Mouse (Mus musculus) cortical plate, adult 2 months (tissue): ENCODE results near the gene Tas2r144. TPM values are rescaled to one million over a fixed set of nuclear protein-coding genes. Genes with fewer than 3 reads are reported as not detected.

Experiments
- H3K27ac ChIP-seq: fragments of 200-500 bp; 2 replicates; pipeline ENCODE4 v1.5.1; 2012; ENCODE audit warnings: low read length, control low read depth, inconsistent platforms; ENCODE audit not compliant: insufficient read depth
- H3K4me1 ChIP-seq: fragments of 200-500 bp; 2 replicates; pipeline ENCODE4 v1.6.1; 2011; ENCODE audit warnings: low read length; ENCODE audit not compliant: control insufficient read depth, insufficient read depth
- H3K4me3 ChIP-seq: fragments of 200-500 bp; 2 replicates; pipeline ENCODE4 v1.5.1; 2011; ENCODE audit warnings: mild to moderate bottlenecking, low read length, control low read depth; ENCODE audit not compliant: insufficient read depth
- CTCF ChIP-seq: fragments of 200-500 bp; IDR thresholded peaks from 2 replicates; pipeline ENCODE4 v1.5.1; 2011; ENCODE audit warnings: mild to moderate bottlenecking, control low read depth, low read length; ENCODE audit not compliant: insufficient read depth; ENCODE audit errors: extremely low read depth
- POLR2A ChIP-seq: fragments of 200-500 bp; IDR thresholded peaks from 2 replicates; pipeline ENCODE4 v1.6.1; 2011; ENCODE audit warnings: mild to moderate bottlenecking, low read length, control low read depth; ENCODE audit not compliant: insufficient read depth; ENCODE audit errors: extremely low read depth
- polyA plus RNA-seq: library from polyadenylated mRNA; depleted of rRNA; stranded (reverse); fragments of >200 nt; gene quantifications from 2 replicates; pipeline ENCODE4 v1.2.3, GENCODE M21; 2012; rRNA removed

The Tas2r144 gene
- polyA plus RNA-seq = not detected in 2 replicates

GRCm38 (mm10) chr6:42215028-42215427 is at the start of gene Tas2r144:
Tas2r144 (plus strand) TSS chr6:42215328.
- Histone ChIP-seq H3K27ac (no peak within 1 kb of the TSS), H3K4me1 (no peaks in the 10 kb centered on the region), H3K4me3 (no peak within 1 kb of the TSS)
- TF ChIP-seq CTCF (no peak), POLR2A (no peak)

GRCm38 (mm10) chr6:42182462-42182861 is 32.7 kb upstream of the Tas2r144 start:
- no peaks in the 10 kb centered on the region; the same call in 1 of the 2 replicates for H3K4me1 ChIP-seq
- no peak for TF ChIP-seq CTCF
- no peak for TF ChIP-seq POLR2A
- H3K27ac ChIP-seq = peak overlapping the region; percentile 93
- no peak overlapping the region for H3K4me3 ChIP-seq

GRCm38 (mm10) chr6:42186230-42186629 is 28.9 kb upstream of the Tas2r144 start:
- no peak overlapping the region for H3K4me3 ChIP-seq

GRCm38 (mm10) chr6:42197710-42198109 is 17.4 kb upstream of the Tas2r144 start:
- no peak overlapping the region for H3K27ac ChIP-seq
- TF ChIP-seq POLR2A = no peak
- peak; percentile 56; the same call in 1 of the 2 replicates for TF ChIP-seq CTCF
- no peak overlapping the region for H3K4me3 ChIP-seq
- H3K4me1 ChIP-seq = peaks cover 2% of the 10 kb centered on the region; the same call in 1 of the 2 replicates

More at GRCm38 (mm10) chr6:42186230-42186629, 28.9 kb upstream of the Tas2r144 start:
- Histone ChIP-seq H3K27ac (no peak overlapping the region), H3K4me1 (no peaks in the 10 kb centered on the region; the same call in 1 of the 2 replicates)
- no peak for TF ChIP-seq POLR2A
- no peak for TF ChIP-seq CTCF

- Histone ChIP-seq H3K4me3 (no peak overlapping the region), H3K4me1 (peaks cover 2% of the 10 kb centered on the region; the same call in 1 of the 2 replicates), H3K27ac (no peak overlapping the region)
- TF ChIP-seq POLR2A = no peak
- TF ChIP-seq CTCF = no peak
Measured at GRCm38 (mm10) chr6:42199498-42199897, 15.6 kb upstream of the Tas2r144 start.

- no peak for TF ChIP-seq CTCF
- no peak for TF ChIP-seq POLR2A
- H3K4me3 ChIP-seq = no peak overlapping the region
- no peak overlapping the region for H3K27ac ChIP-seq
- no peaks in the 10 kb centered on the region for H3K4me1 ChIP-seq
Measured at GRCm38 (mm10) chr6:42222286-42222685, 7.2 kb downstream of the Tas2r144 start.

GRCm38 (mm10) chr6:42225046-42225445 is 9.9 kb downstream of the Tas2r144 start:
- TF ChIP-seq CTCF (no peak), POLR2A (no peak)
- Histone ChIP-seq H3K4me1 (no peaks in the 10 kb centered on the region), H3K4me3 (no peak overlapping the region), H3K27ac (no peak overlapping the region)

GRCm38 (mm10) chr6:42227240-42228101 is 12.3 kb downstream of the Tas2r144 start:
- TF ChIP-seq CTCF (peak; percentile 70; the same call in 1 of the 2 replicates), POLR2A (no peak)
- no peak overlapping the region for H3K4me3 ChIP-seq
- H3K4me1 ChIP-seq = no peaks in the 10 kb centered on the region; the same call in 1 of the 2 replicates
- H3K27ac ChIP-seq = no peak overlapping the region

- no peak overlapping the region for H3K4me3 ChIP-seq
- H3K27ac ChIP-seq = no peak overlapping the region
- TF ChIP-seq CTCF = no peak
- TF ChIP-seq POLR2A = no peak
- no peaks in the 10 kb centered on the region; the same call in 1 of the 2 replicates for H3K4me1 ChIP-seq
Measured at GRCm38 (mm10) chr6:42229610-42230009, 14.5 kb downstream of the Tas2r144 start.

- H3K4me3 ChIP-seq = no peak overlapping the region
- TF ChIP-seq POLR2A (no peak), CTCF (no peak)
- no peak overlapping the region for H3K27ac ChIP-seq
- no peaks in the 10 kb centered on the region; the same call in 1 of the 2 replicates for H3K4me1 ChIP-seq
Measured at GRCm38 (mm10) chr6:42231191-42231590, 16.1 kb downstream of the Tas2r144 start.
